Mouse (Mus musculus) bone marrow macrophage, adult 2 months (primary cell): ENCODE measurements around the gene Hoxd12.

Source experiments
- CTCF ChIP-seq: IDR thresholded peaks from 2 replicates; pipeline ENCODE4 v1.5.1; 2012; ENCODE audit warnings: low read depth, mild to moderate bottlenecking, low read length, moderate library complexity
- POLR2A ChIP-seq: IDR thresholded peaks from 2 replicates; pipeline ENCODE4 v1.6.1; 2012; ENCODE audit warnings: mild to moderate bottlenecking, low read depth, low read length, borderline replicate concordance

DNA sequence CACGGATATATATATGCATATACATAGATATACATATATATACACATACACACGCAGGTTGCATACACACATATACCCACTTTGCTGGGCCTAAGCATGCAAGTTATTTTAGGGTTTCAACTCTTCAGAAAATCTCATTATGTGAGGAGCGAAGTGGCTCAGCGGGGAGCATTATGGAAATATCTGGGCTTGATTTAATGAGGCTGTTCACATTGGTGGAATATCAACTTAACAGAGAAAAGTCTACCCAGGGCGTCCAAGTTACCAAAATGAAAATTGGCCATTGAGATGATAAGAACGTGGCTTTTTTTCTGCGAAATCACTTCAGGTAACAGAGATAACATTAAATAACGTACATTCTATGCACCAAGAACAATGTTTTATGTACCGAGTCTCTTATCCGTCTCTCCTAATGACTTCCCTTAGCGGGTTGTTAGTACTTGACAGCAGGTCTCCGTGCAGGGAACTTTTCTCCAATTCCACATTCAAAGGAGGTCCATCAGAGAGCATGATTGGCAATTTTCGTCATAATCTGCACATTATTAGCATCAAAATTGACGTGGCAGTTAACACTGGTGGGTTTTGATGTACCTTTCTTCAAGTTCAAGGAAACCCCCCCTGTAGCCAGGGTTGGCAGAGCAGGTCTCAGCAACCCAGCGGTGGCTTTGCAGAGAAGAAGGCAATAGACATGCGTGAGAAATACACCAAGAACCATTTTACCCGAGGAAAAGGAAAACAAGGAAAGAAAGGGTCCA is 20.9 kb upstream of the Hoxd12 start:
- TF ChIP-seq CTCF: no peak
- TF ChIP-seq POLR2A: no peak
